Mouse (Mus musculus) midbrain, embryonic 16.5 days (tissue): Measurements from ENCODE around the gene Tex36. TPM values are rescaled to one million over a fixed set of nuclear protein-coding genes. Genes with fewer than 3 reads are reported as not detected.

ENCODE experiments used
- ATAC-seq: fragments of 200-750 bp; cut with Nextera tagmentation; 2 replicates; pipeline ENCODE4 v1.8.0; 2017; ENCODE audit warnings: moderate TSS enrichment
- H3K27ac ChIP-seq: fragments of 300-500 bp; sonication (generic); 2 replicates; pipeline ENCODE4 v1.5.1; 2014; ENCODE audit warnings: mild to moderate bottlenecking, low read length, mixed read lengths
- H3K27me3 ChIP-seq: fragments of 300-500 bp; sonication (generic); 2 replicates; pipeline ENCODE4 v1.6.1; 2014; ENCODE audit warnings: low read depth, low read length, mixed read lengths; ENCODE audit not compliant: control insufficient read depth, insufficient read depth
- H3K36me3 ChIP-seq: fragments of 300-500 bp; sonication (generic); 2 replicates; pipeline ENCODE4 v1.6.1; 2014; ENCODE audit warnings: mild to moderate bottlenecking, low read length, moderate library complexity, mixed read lengths; ENCODE audit not compliant: control insufficient read depth, insufficient read depth
- H3K4me1 ChIP-seq: fragments of 300-500 bp; sonication (generic); 2 replicates; pipeline ENCODE4 v1.6.1; 2014; ENCODE audit warnings: mild to moderate bottlenecking, low read length, mixed read lengths; ENCODE audit not compliant: control insufficient read depth, insufficient read depth
- H3K4me2 ChIP-seq: fragments of 300-500 bp; sonication (generic); 2 replicates; pipeline ENCODE4 v1.6.1; 2014; ENCODE audit warnings: mild to moderate bottlenecking, low read length, mixed read lengths
- H3K4me3 ChIP-seq: fragments of 300-500 bp; sonication (generic); 2 replicates; pipeline ENCODE4 v1.5.1; 2014; ENCODE audit warnings: low read depth, mild to moderate bottlenecking, low read length, moderate library complexity, mixed read lengths
- H3K9ac ChIP-seq: fragments of 300-500 bp; sonication (generic); 2 replicates; pipeline ENCODE4 v1.6.1; 2014; ENCODE audit warnings: low read depth, low read length, mixed read lengths
- H3K9me3 ChIP-seq: fragments of 300-500 bp; sonication (generic); replicated peaks from 2 replicates; pipeline ENCODE4 v1.6.1; 2014; ENCODE audit warnings: mild to moderate bottlenecking, low read length, mixed read lengths; ENCODE audit not compliant: control insufficient read depth, poor library complexity, severe bottlenecking
- WGBS: fragments of 180-500 bp; shearing (Covaris S2); extraction: QIAGEN DNeasy Blood & Tissue Kit; methylation state at CpG from one replicate; pipeline ENCODE4 v1.1.7; 2014; 5-methylcytosine and 5-hydroxymethylcytosine counted together
- polyA plus RNA-seq: library from polyadenylated mRNA; unstranded; fragments of >200 nt; fragmentation: Nextera tagmentation; extraction: Ambion mirVana; gene quantifications from 2 replicates; pipeline ENCODE4 v1.2.1, GENCODE M21; 2015

Tex36 gene
- polyA plus RNA-seq, 1 experiment from 2014 or later, result not detected

- H3K4me3 ChIP-seq, result no peak overlapping the region
- H3K36me3 ChIP-seq, result no peaks in the 10 kb centered on the region
- no peaks in the 10 kb centered on the region for H3K4me1 ChIP-seq
- no peak overlapping the region for H3K27ac ChIP-seq
- no peak for ATAC-seq
- WGBS, result 62% methylated on average over 4 of the region's 4 CpGs
- no peaks in the 10 kb centered on the region for H3K27me3 ChIP-seq
- H3K4me2 ChIP-seq, result no peak overlapping the region
- H3K9me3 ChIP-seq, result no peaks in the 10 kb centered on the region
- H3K9ac ChIP-seq, result no peak overlapping the region
Observed at GRCm38 (mm10) chr7:133548434-133548833, 53.5 kb downstream of the Tex36 start.

DNA sequence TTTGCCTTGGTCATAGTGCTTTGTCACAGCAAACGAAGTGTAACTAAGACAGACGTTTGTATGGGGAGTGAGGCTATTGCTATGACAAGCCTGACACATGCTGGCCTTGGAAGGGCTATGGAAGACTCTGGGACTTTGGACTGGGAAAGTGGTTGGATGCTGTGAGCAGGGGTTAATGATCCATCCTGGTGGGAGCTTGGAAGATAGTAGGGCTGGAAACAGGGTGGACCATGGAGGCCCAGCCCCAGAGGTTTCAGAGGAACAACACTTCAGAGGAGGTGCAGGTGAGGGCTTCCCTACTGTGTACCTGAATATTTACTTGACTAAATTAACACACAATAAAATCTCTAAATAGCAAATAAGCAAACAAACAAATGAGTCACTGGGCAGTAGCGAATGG lies 56.3 kb downstream of the Tex36 start:
- Histone ChIP-seq H3K9ac (no peak overlapping the region), H3K27ac (no peak overlapping the region), H3K27me3 (no peaks in the 10 kb centered on the region), H3K4me2 (no peak overlapping the region), H3K36me3 (no peaks in the 10 kb centered on the region), H3K4me1 (no peaks in the 10 kb centered on the region), H3K4me3 (no peak overlapping the region), H3K9me3 (no peaks in the 10 kb centered on the region)
- 79% methylated on average over 3 of the region's 3 CpGs for WGBS
- ATAC-seq, result no peak

DNA sequence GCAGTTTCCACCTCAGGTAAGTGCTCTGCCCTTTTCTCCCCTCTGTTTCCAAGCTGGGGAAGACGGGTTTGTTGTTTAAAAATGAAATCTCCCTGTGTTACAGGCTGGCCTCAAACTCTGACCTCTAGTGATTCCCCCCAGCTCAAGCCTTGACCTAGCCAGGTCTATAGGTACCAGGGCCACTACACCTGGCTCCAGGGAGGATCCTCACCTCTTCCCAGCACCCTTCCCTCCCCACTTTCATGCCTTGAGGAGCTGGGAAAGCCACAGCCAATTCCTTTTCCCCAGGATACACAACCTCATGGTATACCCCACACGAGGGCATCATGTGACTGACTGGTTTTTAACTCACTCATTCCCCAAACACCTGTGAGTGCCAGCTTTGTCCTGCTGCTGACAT lies 57.0 kb downstream of the Tex36 start:
- Histone ChIP-seq H3K4me3 (no peak overlapping the region), H3K27me3 (no peaks in the 10 kb centered on the region), H3K9me3 (no peaks in the 10 kb centered on the region), H3K9ac (no peak overlapping the region), H3K4me1 (no peaks in the 10 kb centered on the region), H3K36me3 (no peaks in the 10 kb centered on the region), H3K4me2 (no peak overlapping the region), H3K27ac (no peak overlapping the region)
- ATAC-seq, result no peak
- WGBS, result 73% methylated on average over 2 of the region's 2 CpGs

DNA sequence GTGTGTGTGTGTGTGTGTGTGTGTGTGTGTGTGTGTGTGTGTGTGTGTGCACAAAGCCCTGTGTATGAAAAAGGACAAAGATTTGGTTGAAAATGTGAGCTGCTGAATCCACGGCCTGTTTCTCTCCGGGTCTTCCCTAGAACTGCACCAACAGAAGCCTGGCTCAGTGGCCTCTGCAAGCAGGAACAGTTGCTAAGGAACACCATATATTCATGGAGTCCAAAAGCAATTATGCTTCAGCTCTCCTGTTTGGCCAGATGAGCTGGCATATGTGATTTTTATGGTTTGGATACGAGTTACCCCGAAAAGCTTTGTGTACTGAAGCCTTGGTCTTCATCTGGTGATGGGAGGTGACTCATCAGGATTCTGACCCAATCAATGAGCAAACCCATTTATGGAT lies 58.8 kb downstream of the Tex36 start:
- no peaks in the 10 kb centered on the region for H3K9me3 ChIP-seq
- no peak overlapping the region for H3K4me2 ChIP-seq
- ATAC-seq, result no peak
- no peaks in the 10 kb centered on the region for H3K27me3 ChIP-seq
- H3K27ac ChIP-seq, result no peak overlapping the region
- WGBS, result 93% methylated on average over 4 of the region's 4 CpGs
- no peaks in the 10 kb centered on the region for H3K36me3 ChIP-seq
- no peaks in the 10 kb centered on the region for H3K4me1 ChIP-seq
- no peak overlapping the region for H3K9ac ChIP-seq
- no peak overlapping the region for H3K4me3 ChIP-seq

DNA sequence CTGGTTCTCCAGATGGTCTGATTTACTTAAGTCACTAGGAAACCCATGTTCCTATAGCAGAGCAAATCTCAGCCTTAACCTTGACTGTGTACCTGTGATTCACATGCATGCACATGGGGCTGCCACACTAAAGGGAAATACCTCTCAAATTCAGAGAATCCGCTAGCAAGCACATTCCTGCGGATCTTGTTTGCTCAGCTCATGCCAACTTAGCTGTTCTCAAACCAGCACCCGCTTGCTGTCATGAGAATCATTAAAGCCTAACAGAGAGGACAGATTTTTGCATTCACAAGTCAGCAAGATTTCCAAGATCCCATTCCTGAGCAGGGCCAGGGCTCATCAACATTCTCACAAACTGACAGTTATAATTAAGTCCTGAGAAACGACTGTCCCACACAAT lies 64.6 kb downstream of the Tex36 start:
- Histone ChIP-seq H3K9ac (no peak overlapping the region), H3K4me3 (no peak overlapping the region), H3K4me1 (no peaks in the 10 kb centered on the region), H3K36me3 (no peaks in the 10 kb centered on the region), H3K27me3 (no peaks in the 10 kb centered on the region), H3K9me3 (no peaks in the 10 kb centered on the region), H3K4me2 (no peak overlapping the region), H3K27ac (no peak overlapping the region)
- no peak for ATAC-seq
- 78% methylated on average over 4 of the region's 4 CpGs for WGBS

Other genes starting within 250 kb of the Tex36 start
- 19.0 and 19.5 TPM in 2 replicates for gene Edrf1, start 35.4 kb upstream of the Tex36 start, polyA plus RNA-seq
- not detected in 2 replicates for gene Mmp21, start 77.9 kb upstream of the Tex36 start, polyA plus RNA-seq
- gene Bccip, start 107.2 kb upstream of the Tex36 start, polyA plus RNA-seq, result 89.8 and 93.0 TPM in 2 replicates
- gene Uros, start 107.9 kb upstream of the Tex36 start, polyA plus RNA-seq, result 55.7 and 56.7 TPM in 2 replicates
- 5.2 and 7.9 TPM in 2 replicates for gene Fank1, start 174.7 kb upstream of the Tex36 start, polyA plus RNA-seq
- 43.2 and 46.3 TPM in 2 replicates for gene Dhx32, start 180.6 kb upstream of the Tex36 start, polyA plus RNA-seq